Mouse (Mus musculus) neural tube, embryonic 15.5 days (tissue): ENCODE data around the gene 4921536K21Rik. TPM values are rescaled to one million over a fixed set of nuclear protein-coding genes. Genes with fewer than 3 reads are reported as not detected.
A peak's percentile ranks its signal among the peaks of the same experiment; 100 is the strongest.
"Not testable (repeated sequence)": the region's sequence is repeated elsewhere in the genome, so short reads cannot be mapped to it uniquely, and the experiment has no call there.

Source experiments
- ATAC-seq: fragments of 200-750 bp; cut with Nextera tagmentation; 2 replicates; pipeline ENCODE4 v1.8.0; 2017; ENCODE audit warnings: mild to moderate bottlenecking, moderate TSS enrichment, moderate library complexity; ENCODE audit not compliant: low FRiP score
- H3K27ac ChIP-seq: fragments of 300-500 bp; sonication (generic); replicated peaks from 2 replicates; pipeline ENCODE4 v1.5.1; 2015; ENCODE audit warnings: mild to moderate bottlenecking, inconsistent platforms
- H3K27me3 ChIP-seq: fragments of 300-500 bp; sonication (generic); replicated peaks from 2 replicates; pipeline ENCODE4 v1.6.1; 2015; ENCODE audit warnings: inconsistent platforms
- H3K36me3 ChIP-seq: fragments of 300-500 bp; sonication (generic); 2 replicates; pipeline ENCODE4 v1.6.1; 2015; ENCODE audit warnings: inconsistent platforms
- H3K4me1 ChIP-seq: fragments of 300-500 bp; sonication (generic); 2 replicates; pipeline ENCODE4 v1.6.1; 2015; ENCODE audit warnings: inconsistent platforms
- H3K4me2 ChIP-seq: fragments of 300-500 bp; sonication (generic); 2 replicates; pipeline ENCODE4 v1.6.1; 2015; ENCODE audit warnings: inconsistent platforms, mild to moderate bottlenecking, moderate library complexity
- H3K4me3 ChIP-seq: fragments of 300-500 bp; sonication (generic); replicated peaks from 2 replicates; pipeline ENCODE4 v1.5.1; 2015; ENCODE audit warnings: mild to moderate bottlenecking, inconsistent platforms
- H3K9ac ChIP-seq: fragments of 300-500 bp; sonication (generic); replicated peaks from 2 replicates; pipeline ENCODE4 v1.6.1; 2015; ENCODE audit warnings: mild to moderate bottlenecking, inconsistent platforms
- H3K9me3 ChIP-seq: fragments of 300-500 bp; sonication (generic); replicated peaks from 2 replicates; pipeline ENCODE4 v1.6.1; 2016; ENCODE audit warnings: inconsistent platforms
- WGBS: fragments of 180-500 bp; shearing (Covaris S2); methylation state at CpG from one replicate; pipeline ENCODE4 v1.1.7; 2015; ENCODE audit warnings: mixed read lengths; 5-methylcytosine and 5-hydroxymethylcytosine counted together
- polyA plus RNA-seq: library from polyadenylated mRNA; unstranded; fragments of >200 nt; fragmentation: Nextera tagmentation; extraction: Ambion mirVana; gene quantifications from 2 replicates; pipeline ENCODE4 v1.2.1, GENCODE M21; 2015

Gene 4921536K21Rik
- polyA plus RNA-seq, 1 experiment from 2014 or later: 0.38 TPM

GRCm38 (mm10) chr11:3922115-3922514 is 27.2 kb upstream of the 4921536K21Rik start:
- 98% methylated on average over 9 of the region's 9 CpGs for WGBS
- H3K27ac ChIP-seq: no peak overlapping the region
- H3K9ac ChIP-seq: no peak overlapping the region
- peaks cover 23% of the 10 kb centered on the region for H3K36me3 ChIP-seq
- no peak for ATAC-seq
- H3K4me3 ChIP-seq: no peak overlapping the region
- no peaks in the 10 kb centered on the region for H3K9me3 ChIP-seq
- no peaks in the 10 kb centered on the region for H3K4me1 ChIP-seq
- no peaks in the 10 kb centered on the region for H3K27me3 ChIP-seq
- no peak overlapping the region for H3K4me2 ChIP-seq

DNA sequence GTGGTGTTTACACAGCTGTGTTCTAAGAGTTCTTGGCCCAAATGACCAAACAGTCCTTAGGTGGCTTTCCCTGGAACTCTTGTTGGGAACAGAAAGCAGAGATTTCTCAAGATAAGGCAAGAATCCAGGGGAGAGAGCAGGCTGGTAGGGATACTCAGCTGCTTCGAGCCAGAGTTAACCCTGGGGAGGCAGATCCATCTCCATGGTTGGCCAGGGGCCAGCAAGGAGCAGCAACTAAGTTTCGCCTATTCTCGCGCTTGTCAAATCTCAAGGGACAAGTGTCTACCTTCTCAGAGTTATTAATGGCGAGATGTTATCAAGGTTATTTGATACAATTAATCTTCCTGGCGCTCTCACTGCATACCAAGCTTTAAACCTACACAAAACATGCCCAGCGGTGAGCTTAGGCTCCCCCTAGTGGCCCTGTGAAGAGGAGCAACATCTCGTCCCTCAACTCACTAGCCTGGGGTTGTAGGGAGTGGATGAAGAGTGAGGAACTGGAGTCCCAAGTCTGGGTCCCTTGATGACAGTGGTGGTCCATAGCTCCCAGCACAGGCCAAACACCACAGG is 26.5 kb upstream of the 4921536K21Rik start:
- Histone ChIP-seq H3K36me3 (peaks cover 18% of the 10 kb centered on the region), H3K27ac (no peak overlapping the region), H3K9me3 (no peaks in the 10 kb centered on the region), H3K4me3 (no peak overlapping the region), H3K27me3 (no peaks in the 10 kb centered on the region), H3K4me2 (no peak overlapping the region), H3K9ac (no peak overlapping the region), H3K4me1 (no peaks in the 10 kb centered on the region)
- WGBS: 20% methylated on average over 8 of the region's 8 CpGs
- no peak for ATAC-seq

DNA sequence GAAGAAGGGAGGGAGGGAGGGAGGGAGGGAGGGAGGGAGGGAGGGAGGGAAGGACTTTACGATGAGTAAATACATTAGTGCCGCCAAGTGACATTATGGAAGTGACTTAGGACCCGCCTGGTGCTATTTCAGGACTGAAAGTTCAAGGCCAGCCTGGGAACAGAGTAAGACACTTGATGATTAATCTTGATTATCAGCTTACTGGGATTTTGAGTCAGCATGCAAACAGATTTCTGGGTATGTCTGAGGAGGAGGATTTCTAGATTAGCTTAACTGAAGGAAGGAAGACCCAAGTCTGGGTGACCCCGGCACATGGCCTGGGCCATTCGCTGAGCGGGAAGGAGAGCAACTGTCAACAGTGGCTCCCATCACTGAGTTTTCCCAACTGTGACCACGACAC is 25.6 kb upstream of the 4921536K21Rik start:
- H3K4me1 ChIP-seq: no peaks in the 10 kb centered on the region
- no peak overlapping the region for H3K4me2 ChIP-seq
- WGBS: 92% methylated on average over 7 of the region's 7 CpGs
- peaks cover 14% of the 10 kb centered on the region for H3K36me3 ChIP-seq
- H3K9me3 ChIP-seq: no peaks in the 10 kb centered on the region
- no peak overlapping the region for H3K27ac ChIP-seq
- H3K9ac ChIP-seq: no peak overlapping the region
- H3K4me3 ChIP-seq: no peak overlapping the region
- no peaks in the 10 kb centered on the region for H3K27me3 ChIP-seq
- no peak for ATAC-seq

GRCm38 (mm10) chr11:3918738-3919137 is 23.8 kb upstream of the 4921536K21Rik start:
- WGBS: 56% methylated on average over 1 of the region's 1 CpGs
- Histone ChIP-seq H3K27me3 (no peaks in the 10 kb centered on the region), H3K9me3 (no peaks in the 10 kb centered on the region), H3K4me2 (no peak overlapping the region), H3K27ac (no peak overlapping the region), H3K9ac (no peak overlapping the region), H3K36me3 (peaks cover 12% of the 10 kb centered on the region), H3K4me3 (no peak overlapping the region), H3K4me1 (peaks cover 9% of the 10 kb centered on the region)
- ATAC-seq: no peak

- H3K36me3 ChIP-seq: no peaks in the 10 kb centered on the region
- peak; percentile 71 for ATAC-seq
- no peaks in the 10 kb centered on the region for H3K27me3 ChIP-seq
- H3K9ac ChIP-seq: peak within 1 kb of the TSS; percentile 61
- H3K4me2 ChIP-seq: peak within 1 kb of the TSS; percentile 96
- H3K27ac ChIP-seq: peak within 1 kb of the TSS; percentile 83
- H3K9me3 ChIP-seq: no peaks in the 10 kb centered on the region
- under 1% methylated on average over 27 of the region's 28 CpGs for WGBS
- H3K4me1 ChIP-seq: peaks cover 51% of the 10 kb centered on the region
- H3K4me3 ChIP-seq: peak within 1 kb of the TSS; percentile 73
Measured at GRCm38 (mm10) chr11:3914109-3914840, 19.4 kb upstream of the 4921536K21Rik start, which contains the start of gene Slc35e4. TSS of gene Slc35e4 (minus strand) at chr11:3914664.

DNA sequence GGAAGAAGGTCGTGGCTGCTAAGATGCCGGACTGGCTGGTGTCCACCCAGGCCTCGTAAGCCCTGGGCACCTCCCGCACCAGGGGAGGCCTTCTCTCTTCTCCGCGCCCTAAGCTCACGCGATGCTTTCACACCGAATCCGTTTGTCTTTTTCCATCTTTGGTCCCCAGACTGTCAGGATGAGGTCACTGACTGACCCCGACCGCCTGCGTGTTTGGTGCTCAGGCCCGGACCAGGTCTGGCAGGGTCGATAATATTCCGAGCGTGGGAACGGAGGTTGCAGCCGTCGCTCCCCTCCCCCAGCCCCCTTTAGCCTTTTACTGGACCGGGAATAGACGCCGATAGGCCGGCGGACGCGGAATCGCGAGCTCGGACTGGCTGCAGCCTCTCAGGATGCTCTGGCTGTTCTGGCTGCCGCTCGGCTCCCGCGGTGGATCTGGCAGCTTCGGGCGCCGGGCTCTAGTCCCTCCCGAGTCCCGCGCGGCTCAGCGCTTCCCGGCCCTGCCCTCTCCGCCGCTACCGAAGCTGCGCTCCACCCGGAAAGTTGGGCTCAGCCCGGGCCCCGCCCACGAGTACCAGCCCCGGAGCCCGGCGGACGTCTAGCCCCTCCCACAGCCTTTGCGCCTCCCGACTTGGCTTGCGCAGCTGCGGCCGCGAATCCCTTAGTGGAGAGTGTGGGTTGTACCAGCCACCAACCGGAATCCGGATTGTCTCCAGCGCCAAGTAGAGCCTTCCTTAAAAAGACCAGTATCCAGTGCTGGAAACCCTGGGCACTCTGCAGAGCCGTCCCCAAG is 18.6 kb upstream of the 4921536K21Rik start:
- WGBS: under 1% methylated on average over 65 of the region's 65 CpGs
- no peaks in the 10 kb centered on the region for H3K9me3 ChIP-seq
- peak overlapping the region; percentile 96 for H3K4me2 ChIP-seq
- peak; percentile 92 for ATAC-seq
- peak overlapping the region; percentile 73 for H3K4me3 ChIP-seq
- H3K9ac ChIP-seq: peak overlapping the region; percentile 61
- peaks cover 57% of the 10 kb centered on the region for H3K4me1 ChIP-seq
- H3K27ac ChIP-seq: peak overlapping the region; percentile 83
- no peaks in the 10 kb centered on the region for H3K36me3 ChIP-seq
- H3K27me3 ChIP-seq: no peaks in the 10 kb centered on the region

- H3K4me1 ChIP-seq: peaks cover 63% of the 10 kb centered on the region
- WGBS: 1% methylated on average over 16 of the region's 16 CpGs
- peak overlapping the region; percentile 73 for H3K4me3 ChIP-seq
- H3K4me2 ChIP-seq: peak overlapping the region; percentile 96
- H3K9me3 ChIP-seq: no peaks in the 10 kb centered on the region
- H3K27me3 ChIP-seq: no peaks in the 10 kb centered on the region
- 0 out of 2 replicates have a peak, but pooled peaks have one; percentile 12 for ATAC-seq
- H3K9ac ChIP-seq: peak overlapping the region; percentile 61
- no peaks in the 10 kb centered on the region for H3K36me3 ChIP-seq
- peak overlapping the region; percentile 83 for H3K27ac ChIP-seq
Measured at GRCm38 (mm10) chr11:3912875-3913271, 18.0 kb upstream of the 4921536K21Rik start.

- H3K4me2 ChIP-seq: peak overlapping the region; percentile 96
- WGBS: 12% methylated on average over 19 of the region's 19 CpGs
- no peaks in the 10 kb centered on the region for H3K9me3 ChIP-seq
- ATAC-seq: no peak
- H3K27ac ChIP-seq: peak overlapping the region; percentile 83
- H3K9ac ChIP-seq: peak overlapping the region; percentile 61
- peaks cover 3% of the 10 kb centered on the region; the same call in 1 of the 2 replicates for H3K36me3 ChIP-seq
- H3K27me3 ChIP-seq: no peaks in the 10 kb centered on the region
- peak overlapping the region; percentile 73 for H3K4me3 ChIP-seq
- H3K4me1 ChIP-seq: peaks cover 64% of the 10 kb centered on the region
Measured at GRCm38 (mm10) chr11:3912100-3912874, 17.4 kb upstream of the 4921536K21Rik start.

GRCm38 (mm10) chr11:3911440-3911839 is 16.5 kb upstream of the 4921536K21Rik start:
- Histone ChIP-seq H3K4me3 (peak overlapping the region; percentile 73), H3K4me2 (peak overlapping the region; percentile 96), H3K4me1 (peaks cover 64% of the 10 kb centered on the region), H3K36me3 (peaks cover 11% of the 10 kb centered on the region; the same call in 1 of the 2 replicates), H3K9ac (peak overlapping the region; percentile 30; the same call in 1 of the 2 replicates)
- 89% methylated on average over 6 of the region's 6 CpGs for WGBS
- H3K27ac ChIP-seq, ATAC-seq, H3K9me3 ChIP-seq, H3K27me3 ChIP-seq: not testable (repeated sequence)

- peak overlapping the region; percentile 96 for H3K4me2 ChIP-seq
- no peak overlapping the region for H3K27ac ChIP-seq
- H3K9ac ChIP-seq: peak overlapping the region; percentile 30; the same call in 1 of the 2 replicates
- H3K4me1 ChIP-seq: peaks cover 64% of the 10 kb centered on the region
- H3K4me3 ChIP-seq: peak overlapping the region; percentile 73
- H3K27me3 ChIP-seq: no peaks in the 10 kb centered on the region
- H3K9me3 ChIP-seq: no peaks in the 10 kb centered on the region
- 62% methylated on average over 5 of the region's 5 CpGs for WGBS
- no peak for ATAC-seq
- H3K36me3 ChIP-seq: peaks cover 14% of the 10 kb centered on the region; the same call in 1 of the 2 replicates
Measured at GRCm38 (mm10) chr11:3910513-3911310, 15.8 kb upstream of the 4921536K21Rik start.
